Mouse (Mus musculus): ENCODE results near the gene Atp5s.
A peak's percentile ranks its signal among the peaks of the same experiment; 100 is the strongest.

Gene Atp5s

DNA sequence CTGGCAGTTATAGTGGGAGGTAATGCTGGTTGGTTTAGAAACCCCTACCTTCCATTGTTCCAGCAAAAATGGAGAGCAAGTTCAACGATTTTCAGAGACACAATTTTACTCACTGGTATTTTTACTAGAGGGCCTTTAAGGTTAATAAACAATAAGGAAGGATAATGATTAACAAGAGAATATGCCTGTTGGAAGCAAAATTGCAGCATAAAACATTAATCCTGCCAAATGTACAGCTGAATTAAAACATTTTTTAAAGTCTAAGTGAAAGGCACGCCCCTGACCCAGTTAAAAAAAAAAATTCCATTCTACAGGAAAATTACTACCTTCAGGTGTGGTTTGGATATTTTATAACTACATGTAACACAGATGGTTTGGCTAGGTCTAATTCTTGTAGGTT lies 53.2 kb downstream of the Atp5s start:
- DNase-seq (ENCODE audit: low read depth, low spot score), result no peak

GRCm38 (mm10) chr12:69781480-69781879 lies 56.7 kb downstream of the Atp5s start:
- DNase-seq (ENCODE audit: low read depth, low spot score), result no peak

DNA sequence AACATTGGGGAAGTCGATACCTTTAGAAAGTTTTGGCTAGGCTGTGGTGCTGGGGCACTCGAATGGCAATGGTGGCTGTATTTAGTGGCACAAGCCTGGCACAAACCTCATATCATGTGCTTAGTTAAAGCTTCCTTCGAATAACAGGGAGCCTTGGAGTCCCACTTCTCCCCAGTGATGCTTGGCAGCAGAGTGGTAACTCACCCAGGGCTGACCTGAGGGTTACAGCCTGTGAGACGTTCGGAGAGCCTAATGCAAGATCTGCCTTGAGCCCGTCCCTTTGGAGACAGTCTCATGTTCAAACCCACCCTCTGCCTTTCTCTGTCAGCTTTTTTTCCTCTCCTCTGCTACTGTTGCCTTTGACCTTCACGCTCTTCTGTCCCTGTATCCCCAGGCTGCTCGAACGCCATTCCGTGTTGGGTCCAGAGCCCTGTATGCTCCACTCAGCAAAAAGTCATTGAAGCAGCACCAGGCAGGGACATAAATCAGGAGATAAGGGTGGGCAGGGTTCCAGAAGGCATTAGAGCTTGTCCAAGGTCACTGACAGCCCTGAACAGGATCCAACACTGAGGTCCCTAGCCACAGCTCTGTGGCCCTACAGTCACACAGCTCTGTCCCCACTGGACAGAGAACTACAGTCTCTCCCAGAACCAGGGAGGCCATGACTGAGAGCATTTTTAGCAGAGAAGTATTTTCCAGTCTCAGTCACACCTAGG lies 57.3 kb downstream of the Atp5s start:
- no peak for DNase-seq (ENCODE audit: low read depth, low spot score)

- no peak for DNase-seq (ENCODE audit: low read depth, low spot score)
Observed at GRCm38 (mm10) chr12:69783247-69784025, 58.7 kb downstream of the Atp5s start.

DNA sequence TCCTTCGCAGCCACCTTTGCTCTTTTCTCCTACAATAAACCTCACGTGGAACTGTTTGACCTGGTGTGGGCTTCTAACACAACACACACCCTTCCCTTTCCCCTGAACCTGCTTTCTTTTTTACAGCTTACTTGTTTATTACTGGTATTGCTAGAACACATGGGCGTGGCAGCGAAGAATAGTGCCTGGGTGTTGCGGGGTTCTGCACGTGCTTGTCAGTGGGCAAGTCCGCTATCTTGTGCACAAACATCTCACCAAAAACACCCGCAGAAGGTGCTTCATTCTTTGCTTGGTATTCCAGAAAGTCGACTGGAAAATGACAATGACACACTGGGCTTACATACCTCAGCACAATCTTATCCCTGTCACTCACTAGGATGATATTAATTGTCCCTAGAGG lies 60.7 kb downstream of the Atp5s start:
- DNase-seq (ENCODE audit: low read depth, low spot score), result no peak

- DNase-seq (ENCODE audit: low read depth, low spot score), result no peak
Observed at GRCm38 (mm10) chr12:69788380-69788779, 63.6 kb downstream of the Atp5s start.

- no peak for DNase-seq (ENCODE audit: low read depth, low spot score)
Observed at GRCm38 (mm10) chr12:69789766-69790529, 65.2 kb downstream of the Atp5s start.

DNA sequence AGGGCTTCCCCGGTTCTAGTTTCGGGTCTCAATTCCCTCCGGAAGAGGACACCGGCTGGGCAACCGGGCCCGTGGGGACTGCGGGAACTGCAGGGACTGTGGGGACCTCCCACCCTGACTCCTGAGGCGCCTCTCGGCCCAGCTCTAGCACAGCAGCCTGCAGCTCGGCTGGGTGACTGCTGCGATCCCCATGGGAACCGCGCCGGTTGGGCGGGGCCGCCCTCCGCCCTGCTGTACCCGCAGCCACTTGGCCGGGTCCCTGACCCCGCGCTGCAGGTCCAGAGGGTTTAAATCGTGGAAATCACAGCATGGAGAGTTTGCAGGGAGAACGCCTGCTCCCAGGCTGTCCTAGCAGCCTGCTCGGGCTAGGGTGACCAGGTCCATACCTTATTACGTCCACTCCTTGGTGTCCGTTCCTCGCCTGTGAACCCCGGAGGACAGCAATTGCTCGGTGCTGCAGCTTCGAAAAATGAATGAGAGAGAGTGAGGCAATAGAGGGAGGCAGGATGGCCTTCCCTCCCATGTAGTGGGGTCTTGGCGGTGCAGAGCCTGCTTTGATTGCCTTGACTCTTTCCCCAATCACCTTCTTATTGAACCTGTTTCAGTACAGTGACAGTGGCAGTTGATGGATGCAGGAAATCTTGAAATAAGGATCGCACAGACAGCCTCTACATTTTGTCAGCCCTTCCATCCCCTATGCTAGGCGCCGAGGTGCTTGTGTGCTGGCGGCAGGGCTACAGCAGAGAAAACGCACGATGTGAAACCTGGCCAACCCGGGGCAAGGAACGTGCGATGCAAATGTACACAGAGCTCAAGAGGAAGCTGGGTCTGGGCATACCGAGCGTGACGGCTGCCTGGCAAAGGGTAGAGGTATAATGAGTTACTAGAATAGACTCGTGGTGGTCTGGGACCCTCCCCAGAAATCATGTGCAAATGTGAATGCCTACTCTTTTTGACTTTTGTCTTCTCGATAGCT lies 66.1 kb downstream of the Atp5s start, which contains the start of gene Cdkl1:
Cdkl1 (minus strand) TSS at position 738 of the 976 bp plus-strand sequence.
- peak; percentile 13 for DNase-seq (ENCODE audit: low read depth, low spot score)
